Mouse (Mus musculus) cortical plate, adult 2 months (tissue): ENCODE results near the gene Hoxb5. TPM values are rescaled to one million over a fixed set of nuclear protein-coding genes. Genes with fewer than 3 reads are reported as not detected.

Experiments used
- H3K27ac ChIP-seq: fragments of 200-500 bp; 2 replicates; pipeline ENCODE4 v1.5.1; 2012; ENCODE audit warnings: low read length, control low read depth, inconsistent platforms; ENCODE audit not compliant: insufficient read depth
- H3K4me1 ChIP-seq: fragments of 200-500 bp; 2 replicates; pipeline ENCODE4 v1.6.1; 2011; ENCODE audit warnings: low read length; ENCODE audit not compliant: control insufficient read depth, insufficient read depth
- H3K4me3 ChIP-seq: fragments of 200-500 bp; 2 replicates; pipeline ENCODE4 v1.5.1; 2011; ENCODE audit warnings: mild to moderate bottlenecking, low read length, control low read depth; ENCODE audit not compliant: insufficient read depth
- CTCF ChIP-seq: fragments of 200-500 bp; IDR thresholded peaks from 2 replicates; pipeline ENCODE4 v1.5.1; 2011; ENCODE audit warnings: mild to moderate bottlenecking, control low read depth, low read length; ENCODE audit not compliant: insufficient read depth; ENCODE audit errors: extremely low read depth
- POLR2A ChIP-seq: fragments of 200-500 bp; IDR thresholded peaks from 2 replicates; pipeline ENCODE4 v1.6.1; 2011; ENCODE audit warnings: mild to moderate bottlenecking, low read length, control low read depth; ENCODE audit not compliant: insufficient read depth; ENCODE audit errors: extremely low read depth
- polyA plus RNA-seq: library from polyadenylated mRNA; depleted of rRNA; stranded (reverse); fragments of >200 nt; gene quantifications from 2 replicates; pipeline ENCODE4 v1.2.3, GENCODE M21; 2012

The Hoxb5 gene
- polyA plus RNA-seq, 1 experiment: not detected

DNA sequence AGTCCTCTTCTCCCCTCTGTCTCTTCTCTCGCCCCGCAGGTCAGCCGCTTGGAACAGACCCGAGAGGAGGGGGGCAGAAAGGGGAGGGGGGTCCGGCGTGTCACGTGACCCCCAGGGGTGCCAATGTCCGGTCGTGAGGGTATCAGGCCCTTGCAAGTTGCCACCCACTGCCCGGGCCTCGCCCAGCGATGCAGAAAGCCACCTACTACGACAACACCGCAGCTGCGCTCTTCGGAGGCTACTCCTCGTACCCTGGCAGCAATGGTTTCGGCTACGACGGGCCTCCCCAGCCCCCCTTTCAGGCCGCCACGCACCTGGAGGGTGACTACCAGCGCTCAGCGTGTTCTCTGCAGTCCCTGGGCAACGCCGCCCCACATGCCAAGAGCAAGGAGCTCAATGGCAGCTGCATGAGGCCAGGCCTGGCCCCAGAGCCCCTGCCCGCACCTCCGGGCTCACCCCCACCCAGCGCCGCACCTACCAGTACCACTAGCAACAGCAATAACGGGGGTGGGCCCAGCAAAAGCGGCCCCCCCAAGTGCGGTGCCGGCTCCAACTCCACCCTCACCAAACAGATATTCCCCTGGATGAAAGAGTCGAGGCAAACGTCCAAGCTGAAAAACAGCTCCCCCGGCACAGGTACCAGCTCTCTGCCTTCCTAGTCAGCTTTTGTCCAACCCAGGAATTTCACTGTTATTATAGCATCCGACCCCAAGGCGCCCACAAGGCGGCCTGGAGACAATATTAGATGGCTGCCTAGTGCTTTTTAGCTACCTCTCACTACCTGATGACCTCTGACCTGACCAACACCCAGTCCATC lies 41.1 kb downstream of the Hoxb5 start:
- no peaks in the 10 kb centered on the region for H3K4me1 ChIP-seq
- no peak overlapping the region for H3K27ac ChIP-seq
- no peak overlapping the region for H3K4me3 ChIP-seq
- TF ChIP-seq POLR2A: no peak

DNA sequence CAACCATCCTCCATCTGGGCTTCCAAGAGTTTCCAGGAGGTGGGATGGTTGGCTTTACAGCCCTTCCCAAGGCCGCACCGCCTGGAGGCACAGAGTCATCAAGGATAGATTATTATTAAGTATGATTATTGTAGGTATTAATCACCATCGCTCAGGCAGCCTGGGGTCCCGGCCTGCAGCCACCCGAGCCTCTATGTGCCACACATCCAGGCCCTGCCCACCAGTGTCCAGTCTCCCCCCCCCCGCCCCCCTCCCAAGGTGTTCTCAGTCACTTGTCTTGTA lies 41.7 kb downstream of the Hoxb5 start:
- TF ChIP-seq CTCF: no peak
- TF ChIP-seq POLR2A: no peak
- H3K27ac ChIP-seq: no peak overlapping the region
- H3K4me3 ChIP-seq: no peak overlapping the region
- H3K4me1 ChIP-seq: no peaks in the 10 kb centered on the region

DNA sequence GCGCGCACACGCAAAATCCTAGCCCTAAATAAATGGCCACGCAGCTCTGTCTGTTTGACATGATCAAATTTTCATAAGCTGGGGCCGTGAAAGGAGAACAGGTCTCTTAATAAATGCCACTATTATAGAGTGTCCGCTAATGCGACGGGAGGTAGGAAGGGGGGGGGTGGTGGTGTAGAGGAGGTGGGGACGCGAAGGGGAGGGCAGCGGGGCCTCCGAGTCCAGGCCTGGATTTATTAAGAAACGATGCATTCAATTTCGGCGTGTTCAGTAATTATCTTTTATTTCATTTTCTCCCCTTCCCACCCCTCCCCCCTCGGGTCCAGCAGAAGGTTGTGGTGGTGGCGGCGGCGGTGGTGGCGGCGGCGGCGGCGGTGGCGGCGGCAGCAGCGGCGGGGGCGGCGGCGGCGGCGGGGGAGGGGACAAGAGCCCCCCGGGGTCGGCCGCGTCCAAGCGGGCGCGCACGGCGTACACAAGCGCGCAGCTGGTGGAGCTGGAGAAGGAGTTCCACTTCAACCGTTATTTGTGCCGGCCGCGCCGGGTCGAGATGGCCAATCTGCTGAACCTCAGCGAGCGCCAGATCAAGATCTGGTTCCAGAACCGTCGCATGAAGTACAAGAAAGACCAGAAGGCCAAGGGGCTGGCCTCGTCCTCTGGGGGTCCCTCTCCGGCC lies 42.2 kb downstream of the Hoxb5 start:
- TF ChIP-seq CTCF (no peak), POLR2A (no peak)
- H3K4me1 ChIP-seq: no peaks in the 10 kb centered on the region
- no peak overlapping the region for H3K4me3 ChIP-seq
- no peak overlapping the region for H3K27ac ChIP-seq

DNA sequence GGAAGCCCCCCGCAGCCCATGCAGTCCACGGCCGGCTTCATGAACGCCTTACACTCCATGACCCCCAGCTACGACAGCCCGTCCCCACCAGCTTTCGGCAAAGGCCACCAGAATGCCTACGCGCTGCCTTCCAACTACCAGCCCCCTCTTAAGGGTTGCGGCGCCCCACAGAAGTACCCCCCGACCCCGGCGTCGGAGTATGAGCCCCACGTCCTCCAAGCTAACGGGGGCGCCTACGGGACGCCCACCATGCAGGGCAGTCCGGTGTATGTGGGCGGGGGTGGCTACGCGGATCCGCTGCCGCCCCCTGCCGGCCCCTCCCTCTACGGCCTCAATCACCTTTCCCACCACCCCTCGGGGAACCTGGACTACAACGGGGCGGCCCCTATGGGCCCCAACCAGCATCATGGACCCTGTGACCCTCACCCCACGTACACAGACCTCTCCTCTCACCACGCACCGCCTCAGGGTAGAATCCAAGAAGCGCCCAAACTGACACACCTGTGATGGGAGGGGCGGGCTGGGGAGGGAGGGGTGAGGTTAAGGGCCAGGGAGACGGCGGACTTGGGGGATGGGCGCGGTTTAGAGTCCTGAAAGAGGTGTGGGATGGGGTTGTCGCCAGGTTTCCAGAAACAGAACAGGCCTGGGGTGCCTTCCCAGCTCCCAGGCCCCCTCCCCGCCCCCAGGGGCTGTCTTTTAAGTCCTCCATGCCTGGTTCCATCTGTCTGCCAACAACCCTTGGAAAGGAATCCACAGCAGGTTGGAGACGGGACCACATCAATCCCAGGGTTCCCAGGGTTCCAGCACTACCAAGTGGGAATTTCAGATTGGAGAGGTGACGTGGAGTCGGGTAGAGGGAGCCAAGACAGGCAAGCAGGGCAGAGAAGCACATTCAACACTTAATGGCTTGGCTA lies 43.0 kb downstream of the Hoxb5 start:
- TF ChIP-seq POLR2A (no peak), CTCF (no peak)
- H3K4me3 ChIP-seq: no peak overlapping the region
- H3K4me1 ChIP-seq: no peaks in the 10 kb centered on the region
- H3K27ac ChIP-seq: no peak overlapping the region

DNA sequence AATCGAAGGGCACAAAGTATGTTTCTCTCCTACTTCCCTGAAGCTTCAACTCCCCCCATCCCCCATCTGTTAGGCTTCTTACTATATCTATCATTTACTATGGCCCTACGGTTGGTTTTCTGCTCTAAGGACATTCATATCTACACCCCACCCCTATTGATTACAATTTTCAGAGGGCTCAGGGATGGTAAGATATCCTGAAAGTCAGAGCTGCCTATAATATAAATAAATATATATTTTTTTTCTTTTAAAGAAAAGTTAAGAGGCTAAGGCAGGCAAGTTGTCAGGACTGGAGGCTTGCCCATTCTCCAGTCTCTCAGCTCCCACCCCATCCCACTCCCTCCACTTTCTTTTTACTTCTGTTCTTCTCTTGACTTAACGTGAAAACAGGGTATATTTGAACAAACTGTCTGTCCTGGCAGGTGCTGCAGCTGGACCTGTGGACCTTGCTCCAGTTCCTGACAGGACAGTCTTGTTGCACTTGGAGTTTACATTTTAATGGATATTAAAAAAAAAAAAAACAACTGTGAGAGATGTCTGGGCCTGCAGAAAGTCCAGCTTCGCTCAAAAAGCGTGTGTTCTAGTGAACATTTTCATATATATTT lies 43.9 kb downstream of the Hoxb5 start:
- TF ChIP-seq POLR2A: no peak
- no peak for TF ChIP-seq CTCF
- H3K4me1 ChIP-seq: no peaks in the 10 kb centered on the region
- no peak overlapping the region for H3K27ac ChIP-seq
- H3K4me3 ChIP-seq: no peak overlapping the region

DNA sequence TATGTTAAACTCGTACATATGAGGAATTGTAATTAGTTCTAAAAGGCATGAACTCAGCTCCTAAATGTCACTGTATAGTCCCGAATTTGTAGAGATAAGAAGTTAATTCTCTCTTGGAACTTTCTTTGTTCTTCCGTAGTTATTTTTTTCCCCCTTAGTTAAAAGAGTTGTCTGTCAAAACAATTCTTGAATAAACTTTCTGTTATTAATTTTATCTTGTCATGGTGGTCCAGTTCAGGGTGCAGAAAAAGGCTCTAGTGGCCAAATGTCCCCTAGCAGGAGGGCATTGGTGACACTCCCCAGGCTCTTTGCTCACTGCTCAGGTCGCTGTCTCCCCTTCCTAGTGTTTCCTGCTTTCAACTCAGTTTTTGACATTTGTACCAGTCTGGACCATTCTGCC lies 44.6 kb downstream of the Hoxb5 start:
- Histone ChIP-seq H3K4me1 (no peaks in the 10 kb centered on the region), H3K4me3 (no peak overlapping the region), H3K27ac (no peak overlapping the region)
- TF ChIP-seq CTCF: no peak

DNA sequence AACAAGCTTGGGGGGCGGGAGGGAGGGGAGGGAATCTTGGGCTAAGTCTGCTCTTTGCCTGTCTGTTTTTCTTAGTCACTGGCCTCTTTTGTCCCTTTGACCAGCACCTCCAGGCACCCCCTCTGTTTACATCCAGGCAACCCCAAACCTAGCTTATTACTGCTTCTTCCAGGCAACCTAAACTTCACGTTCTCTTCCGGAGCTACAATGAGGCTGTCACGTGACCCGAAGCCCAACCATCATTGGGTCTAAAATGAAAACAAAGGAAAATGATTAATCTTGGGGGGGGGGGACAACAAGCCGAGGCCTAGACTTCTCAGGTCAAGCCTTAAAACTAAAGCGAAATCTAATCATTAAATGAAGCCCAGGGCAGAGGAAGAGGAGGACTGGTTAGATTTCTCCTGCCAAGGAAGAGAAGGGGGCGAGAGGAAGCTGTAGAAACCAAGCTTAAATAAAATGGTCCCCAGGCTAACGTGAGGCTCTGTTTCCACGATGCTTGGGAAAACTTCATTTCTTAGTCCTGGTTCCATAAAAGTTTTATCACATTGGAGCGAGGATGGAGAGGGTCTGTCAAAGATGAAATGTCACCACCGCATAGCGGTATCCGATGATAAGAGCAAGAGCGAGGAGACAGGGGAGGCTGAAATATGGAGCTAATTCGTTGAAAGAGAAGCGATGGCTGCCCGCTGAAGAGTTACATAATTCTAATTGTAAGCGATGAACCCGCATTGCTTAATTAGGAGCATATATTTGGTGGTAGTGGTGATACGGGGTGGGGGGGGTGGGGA lies 45.2 kb downstream of the Hoxb5 start:
- H3K4me3 ChIP-seq: no peak overlapping the region
- H3K4me1 ChIP-seq: no peaks in the 10 kb centered on the region

DNA sequence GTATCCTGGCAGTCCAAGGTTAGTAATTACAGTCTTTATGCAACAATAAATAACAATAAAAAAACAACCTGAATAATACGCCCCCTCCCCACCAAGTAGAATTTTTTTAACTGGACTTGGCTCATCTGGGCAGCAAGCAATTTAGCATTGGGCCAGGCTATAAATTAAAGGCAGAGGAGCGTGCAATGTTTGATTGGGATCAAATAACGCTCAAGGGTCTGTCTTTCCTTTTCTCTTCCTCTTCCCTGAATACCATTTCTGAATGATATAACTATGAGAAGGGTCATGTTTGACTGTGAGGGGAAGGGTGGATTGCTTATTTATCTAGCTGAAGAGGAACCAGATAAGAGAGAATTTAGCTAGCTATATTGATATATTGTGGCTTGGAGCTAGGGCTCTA lies 45.9 kb downstream of the Hoxb5 start:
- H3K27ac ChIP-seq: no peak overlapping the region
- TF ChIP-seq POLR2A: no peak
- TF ChIP-seq CTCF: no peak
- H3K4me3 ChIP-seq: no peak overlapping the region
- no peaks in the 10 kb centered on the region for H3K4me1 ChIP-seq

More for the DNA sequence above, 45.2 kb downstream of the Hoxb5 start:
- no peak for TF ChIP-seq CTCF
- no peak for TF ChIP-seq POLR2A
- H3K27ac ChIP-seq: no peak overlapping the region

DNA sequence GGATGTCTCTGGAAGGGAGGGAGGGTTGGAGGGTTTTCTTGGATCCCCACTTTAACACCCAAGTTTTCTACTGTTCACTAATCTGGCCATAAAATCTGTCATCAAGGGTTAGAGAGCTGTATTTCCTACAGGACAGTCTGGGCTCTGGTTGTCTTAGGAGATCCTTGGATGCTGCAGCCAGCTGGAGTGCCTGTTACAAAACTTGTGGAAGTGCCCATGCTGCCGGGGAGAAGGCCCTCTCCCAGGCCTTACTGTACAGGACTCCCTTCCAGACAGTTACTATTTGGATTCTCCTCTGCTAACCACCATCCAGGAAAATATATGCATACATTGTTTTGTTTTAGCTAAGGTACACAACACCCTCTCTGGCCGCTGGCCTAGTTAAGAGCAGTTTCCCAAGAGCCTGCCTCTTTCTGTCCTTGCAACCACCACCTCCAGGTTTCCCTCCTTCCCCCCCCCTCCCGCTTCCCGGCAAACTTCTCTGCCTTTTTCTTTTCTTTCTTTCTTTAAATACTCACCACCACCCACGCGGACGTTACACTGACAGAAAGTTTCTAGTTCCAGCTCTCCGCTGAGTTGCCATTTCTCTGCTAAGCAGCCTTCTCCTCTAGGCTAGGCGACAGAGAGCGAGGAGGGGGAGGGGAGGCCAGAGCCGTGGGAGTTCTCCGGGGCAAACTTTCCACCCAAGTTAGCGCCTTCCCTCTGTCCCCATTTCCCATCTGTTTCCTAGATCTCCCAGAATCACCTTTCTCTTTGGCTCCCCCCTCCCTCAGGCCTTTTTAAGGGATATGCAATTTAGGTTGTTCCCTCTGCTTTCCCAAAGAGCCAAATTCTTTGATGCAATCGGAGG lies 46.6 kb downstream of the Hoxb5 start:
- no peak for TF ChIP-seq CTCF
- no peak for TF ChIP-seq POLR2A
- no peak overlapping the region for H3K4me3 ChIP-seq
- H3K4me1 ChIP-seq: no peaks in the 10 kb centered on the region
- H3K27ac ChIP-seq: no peak overlapping the region
